Mouse (Mus musculus): Measurements from ENCODE around the gene Mmp9.

DNA sequence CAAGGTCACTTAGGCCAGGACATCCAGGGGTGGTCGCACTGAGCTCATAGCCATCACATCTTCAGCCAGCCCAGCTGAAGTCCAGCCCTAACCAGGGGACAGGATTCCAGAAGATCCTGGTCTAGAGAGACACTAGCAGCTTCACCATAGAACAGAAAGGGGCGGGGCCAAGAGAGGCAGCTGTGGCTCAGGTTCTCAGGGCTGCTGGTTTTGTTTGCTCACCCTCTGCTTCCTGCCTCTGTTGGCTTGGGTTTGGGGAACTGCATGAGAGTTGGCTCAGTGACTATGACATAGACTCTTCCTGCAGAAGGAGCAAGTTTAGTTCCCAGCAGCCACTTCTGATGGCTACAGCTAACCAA is 27.2 kb upstream of the Mmp9 start:
- TF ChIP-seq GATA1 (IDR thresholded peaks at IDR 0.05; ENCODE audit: low read length) (no peak), TAL1 (IDR thresholded peaks at IDR 0.05; ENCODE audit: low read length) (no peak)
